Mouse (Mus musculus): ENCODE results near the gene Ablim1. TPM values are rescaled to one million over a fixed set of nuclear protein-coding genes. Genes with fewer than 3 reads are reported as not detected.

Ablim1 gene
- 400 to 448 TPM (median 429 TPM) in 4 replicates for total RNA-seq (2023; ENCODE audit: inconsistent age)

GRCm38 (mm10) chr19:57314346-57315012, at the start of gene Ablim1:
Gene Ablim1, minus strand, starts transcription at chr19:57314919.

GRCm38 (mm10) chr19:57360341-57361130, 45.8 kb upstream of the Ablim1 start, which contains the start of gene Fam160b1:
Gene Fam160b1, plus strand, starts transcription at chr19:57360680.

GRCm38 (mm10) chr19:57007781-57008710, 306.7 kb downstream of the Ablim1 start, which contains the start of gene Afap1l2:
Gene Afap1l2, minus strand, starts transcription at chr19:57008228.

Other genes starting within 250 kb of the Ablim1 start
- gene Fam160b1, start 45.8 kb upstream of the Ablim1 start, total RNA-seq (2023; ENCODE audit: inconsistent age): 20.5 to 24.6 TPM (median 21.2 TPM) in 4 replicates
- gene Trub1, start 138.0 kb upstream of the Ablim1 start, total RNA-seq (2023; ENCODE audit: inconsistent age): 8.7 to 16.8 TPM (median 10.8 TPM) in 4 replicates